Comparison of ENCODE assay signal across 24 mouse cellular contexts in genomic region chr2:160715463-160716030, GRCm38 (mm10). TPM values are rescaled to one million over a fixed set of nuclear protein-coding genes. Genes with fewer than 3 reads are reported as not detected.
DNase-seq lines count a peak whose midpoint lies in the region; ATAC-seq and TF ChIP-seq lines count a peak whose summit lies in the region.
"Had no signal": no experiment of that assay in that cellular context is flagged by ENCODE, and none has a peak within 500 bp of the region (broad histone marks: within the 10 kb centered on the region; RNA-seq: fewer than 3 reads in every experiment).

No protein-coding gene starts in this region.

- H3K4me3 ChIP-seq in forebrain, embryonic 13.5 days = no peak overlapping the region
- no peak overlapping the region for H3K4me3 ChIP-seq in forebrain, embryonic 10.5 days
- no peak overlapping the region for H3K4me3 ChIP-seq in left cerebral cortex, adult 2 months
- no peak overlapping the region for H3K4me3 ChIP-seq in cortical plate, adult 2 months (ENCODE audit: insufficient read depth, low read length)
- H3K4me3 ChIP-seq in forebrain, embryonic 16.5 days (replicated peaks; ENCODE audit: low read length) = no peak overlapping the region
- H3K4me3 ChIP-seq: embryonic facial prominence, embryonic 12.5 days; hindbrain, embryonic 13.5 days; kidney, embryonic 15.5 days; midbrain, embryonic 15.5 days had no signal

- no peaks in the 10 kb centered on the region for H3K9me3 ChIP-seq in forebrain, embryonic 13.5 days (replicated peaks)
- H3K9me3 ChIP-seq in forebrain, embryonic 10.5 days = no peaks in the 10 kb centered on the region
- H3K9me3 ChIP-seq in forebrain, embryonic 16.5 days (ENCODE audit: control insufficient read depth, low read length) = no peaks in the 10 kb centered on the region
- H3K9me3 ChIP-seq: embryonic facial prominence, embryonic 12.5 days; hindbrain, embryonic 13.5 days; kidney, embryonic 15.5 days; midbrain, embryonic 15.5 days had no signal

- WGBS in forebrain, embryonic 13.5 days = 41% methylated on average over 4 of the region's 4 CpGs
- 91% methylated on average over 4 of the region's 4 CpGs for WGBS in forebrain, embryonic 10.5 days
- 22% methylated on average over 4 of the region's 4 CpGs for WGBS in forebrain, embryonic 16.5 days

- peak overlapping the region; percentile 59 for H3K27ac ChIP-seq in forebrain, embryonic 13.5 days
- no peak overlapping the region for H3K27ac ChIP-seq in forebrain, embryonic 10.5 days
- peak overlapping the region; percentile 11; the same call in 1 of the 2 replicates for H3K27ac ChIP-seq in left cerebral cortex, adult 2 months
- H3K27ac ChIP-seq in cortical plate, adult 2 months (ENCODE audit: insufficient read depth, low read length) = no peak overlapping the region; the same call in 1 of the 2 replicates
- no peak overlapping the region for H3K27ac ChIP-seq in forebrain, embryonic 16.5 days (ENCODE audit: low read length)
- H3K27ac ChIP-seq: embryonic facial prominence, embryonic 12.5 days; hindbrain, embryonic 13.5 days; kidney, embryonic 15.5 days; liver, embryonic 14.5 days; midbrain, embryonic 15.5 days had no signal

- ATAC-seq in forebrain, embryonic 13.5 days = peak; percentile 71; the same call in 1 of the 2 replicates
- peak; percentile 49 for ATAC-seq in forebrain, embryonic 16.5 days
- ATAC-seq: CD4-positive, CD25-positive, alpha-beta regulatory T cell, adult 4 months; intestine, postnatal 0 days; midbrain, embryonic 15.5 days had no signal

- H3K4me1 ChIP-seq in forebrain, embryonic 13.5 days = peaks cover 13% of the 10 kb centered on the region
- no peaks in the 10 kb centered on the region for H3K4me1 ChIP-seq in forebrain, embryonic 10.5 days
- peaks cover 9% of the 10 kb centered on the region; the same call in 1 of the 2 replicates for H3K4me1 ChIP-seq in cortical plate, adult 2 months (ENCODE audit: control insufficient read depth, insufficient read depth, low read length)
- H3K4me1 ChIP-seq in forebrain, embryonic 16.5 days (replicated peaks; ENCODE audit: control insufficient read depth, insufficient read depth, low read length) = peaks cover 6% of the 10 kb centered on the region
- H3K4me1 ChIP-seq: embryonic facial prominence, embryonic 12.5 days; hindbrain, embryonic 13.5 days; kidney, embryonic 15.5 days; midbrain, embryonic 15.5 days had no signal

- peaks cover 94% of the 10 kb centered on the region for H3K36me3 ChIP-seq in forebrain, embryonic 13.5 days (ENCODE audit: poor library complexity, severe bottlenecking)
- peaks cover 99% of the 10 kb centered on the region for H3K36me3 ChIP-seq in forebrain, embryonic 10.5 days (replicated peaks)
- H3K36me3 ChIP-seq in forebrain, embryonic 16.5 days (ENCODE audit: control insufficient read depth, insufficient read depth) = peaks cover 54% of the 10 kb centered on the region

- H3K9ac ChIP-seq in forebrain, embryonic 13.5 days = no peak overlapping the region
- no peak overlapping the region for H3K9ac ChIP-seq in forebrain, embryonic 16.5 days (replicated peaks; ENCODE audit: low read depth, low read length)
- H3K9ac ChIP-seq: embryonic facial prominence, embryonic 12.5 days; hindbrain, embryonic 13.5 days; kidney, embryonic 15.5 days; liver, embryonic 14.5 days; midbrain, embryonic 15.5 days had no signal

- intact Hi-C loops in left cerebral cortex, adult 2 months (cut with DNase I) = loop anchor here (5.0 kb wide), 1 partner anchor 172 kb away; no protein-coding TSS in a partner anchor
- intact Hi-C loops in left cerebral cortex, postnatal 10 days (cut with DNase I) = no loop called here

- TF ChIP-seq CTCF in left cerebral cortex, adult 2 months (IDR thresholded peaks at IDR 0.05) = no peak; the same call in none of the 2 replicates
- TF ChIP-seq CTCF in cortical plate, adult 2 months (IDR thresholded peaks at IDR 0.05; ENCODE audit: extremely low read depth, insufficient read depth, low read length) = peak; percentile 17; the same call in 1 of the 2 replicates

- H3K4me2 ChIP-seq in forebrain, embryonic 13.5 days = no peak overlapping the region
- no peak overlapping the region for H3K4me2 ChIP-seq in forebrain, embryonic 16.5 days (ENCODE audit: low read length)
- H3K4me2 ChIP-seq: embryonic facial prominence, embryonic 12.5 days; heart, embryonic 11.5 days; hindbrain, embryonic 13.5 days; kidney, embryonic 15.5 days; midbrain, embryonic 15.5 days had no signal

- DNase-seq in forebrain, embryonic 10.5 days (ENCODE audit: extremely low spot score, low spot score) = no peak
- DNase-seq in left cerebral cortex, adult 2 months (ENCODE audit: extremely low spot score in 1 of 2, low spot score in 2 of 2) = no peak
- no peak for DNase-seq in left cerebral cortex, postnatal 10 days (ENCODE audit: extremely low spot score in 1 of 2, low spot score in 2 of 2)
- no peak for DNase-seq in lung, postnatal 4 days
- DNase-seq: cerebellum, adult 8-10 months; cerebellum, postnatal 25 days; gastrocnemius, postnatal 14 days; heart, postnatal 36 days; kidney, postnatal 36 days; lung, adult 2 months; lung, postnatal 10 days; spleen, adult 18-20 months; thymus, postnatal 14 days had no signal

- TF ChIP-seq POLR2A in cortical plate, adult 2 months (IDR thresholded peaks at IDR 0.05; ENCODE audit: extremely low read depth, insufficient read depth, low read length) = no peak

- H3K27me3 ChIP-seq in forebrain, embryonic 13.5 days = no peaks in the 10 kb centered on the region
- H3K27me3 ChIP-seq in forebrain, embryonic 10.5 days (ENCODE audit: poor library complexity, severe bottlenecking) = no peaks in the 10 kb centered on the region
- H3K27me3 ChIP-seq in forebrain, embryonic 16.5 days (replicated peaks; ENCODE audit: control insufficient read depth, insufficient read depth, low read length) = no peaks in the 10 kb centered on the region
- H3K27me3 ChIP-seq: embryonic facial prominence, embryonic 12.5 days; hindbrain, embryonic 13.5 days; kidney, embryonic 15.5 days; midbrain, embryonic 15.5 days had no signal

RNA-seq across cellular contexts. Expression of gene Plcg1, which starts 15.6 kb away (rescaled TPM):
- 66.8 and 70.1 TPM in 2 replicates for polyA plus RNA-seq in forebrain, embryonic 13.5 days (2015; fragmentation: Nextera tagmentation; extraction: Ambion mirVana)
- 59.3 and 61.7 TPM in 2 replicates for polyA plus RNA-seq in forebrain, embryonic 10.5 days (2016; fragmentation: Nextera tagmentation; extraction: Ambion mirVana)
- total RNA-seq in left cerebral cortex, adult 2 months (2021) = 100 to 1,000 TPM; 117 to 123 TPM
- 100 to 1,000 TPM; 123 to 130 TPM for total RNA-seq in left cerebral cortex, postnatal 10 days (2021)
- polyA plus RNA-seq in cortical plate, adult 2 months (2012; rRNA removed) = 78.5 and 94.8 TPM in 2 replicates
- polyA plus RNA-seq in forebrain, embryonic 16.5 days (2015; fragmentation: Nextera tagmentation; extraction: Ambion mirVana) = 83.2 and 84.4 TPM in 2 replicates

Comparison
In these comparisons a context has a peak if more than half of its experiments do, and no peak if none do; other contexts are left out.
1. H3K27ac ChIP-seq: peak in forebrain, embryonic 13.5 days (single experiment) and left cerebral cortex, adult 2 months (single experiment); none in forebrain, embryonic 10.5 days (single experiment), cortical plate, adult 2 months (single experiment) and forebrain, embryonic 16.5 days (single experiment).